Mouse (Mus musculus) hindbrain, embryonic 16.5 days (tissue): ENCODE results near the gene Jakmip3. TPM values are rescaled to one million over a fixed set of nuclear protein-coding genes. Genes with fewer than 3 reads are reported as not detected.

ENCODE experiments used
- ATAC-seq: fragments of 200-750 bp; cut with Nextera tagmentation; 2 replicates; pipeline ENCODE4 v1.8.0; 2017; ENCODE audit warnings: moderate TSS enrichment, moderate library complexity
- H3K27ac ChIP-seq: fragments of 300-500 bp; sonication (generic); 2 replicates; pipeline ENCODE4 v1.5.1; 2014; ENCODE audit warnings: low read depth, mild to moderate bottlenecking, control low read depth, low read length, moderate library complexity
- H3K27me3 ChIP-seq: fragments of 300-500 bp; sonication (generic); replicated peaks from 2 replicates; pipeline ENCODE4 v1.6.1; 2014; ENCODE audit warnings: low read length; ENCODE audit not compliant: control insufficient read depth, insufficient read depth
- H3K36me3 ChIP-seq: fragments of 300-500 bp; sonication (generic); 2 replicates; pipeline ENCODE4 v1.6.1; 2014; ENCODE audit warnings: mild to moderate bottlenecking, low read length, moderate library complexity, mixed read lengths; ENCODE audit not compliant: control insufficient read depth, insufficient read depth
- H3K4me1 ChIP-seq: fragments of 300-500 bp; sonication (generic); 2 replicates; pipeline ENCODE4 v1.6.1; 2014; ENCODE audit warnings: low read depth, low read length; ENCODE audit not compliant: control insufficient read depth, insufficient read depth
- H3K4me2 ChIP-seq: fragments of 300-500 bp; sonication (generic); 2 replicates; pipeline ENCODE4 v1.6.1; 2014; ENCODE audit warnings: mild to moderate bottlenecking, low read length, control low read depth, moderate library complexity
- H3K4me3 ChIP-seq: fragments of 300-500 bp; sonication (generic); 2 replicates; pipeline ENCODE4 v1.5.1; 2014; ENCODE audit warnings: mild to moderate bottlenecking, low read length, control low read depth, moderate library complexity
- H3K9ac ChIP-seq: fragments of 300-500 bp; sonication (generic); 2 replicates; pipeline ENCODE4 v1.6.1; 2014; ENCODE audit warnings: low read depth, mild to moderate bottlenecking, control low read depth, low read length, moderate library complexity
- H3K9me3 ChIP-seq: fragments of 300-500 bp; sonication (generic); 2 replicates; pipeline ENCODE4 v1.6.1; 2014; ENCODE audit warnings: mild to moderate bottlenecking, low read length, moderate library complexity; ENCODE audit not compliant: control insufficient read depth
- WGBS: fragments of 180-500 bp; shearing (Covaris S2); extraction: QIAGEN DNeasy Blood & Tissue Kit; methylation state at CpG from one replicate; pipeline ENCODE4 v1.1.7; 2014; 5-methylcytosine and 5-hydroxymethylcytosine counted together
- polyA plus RNA-seq: library from polyadenylated mRNA; unstranded; fragments of >200 nt; fragmentation: Nextera tagmentation; extraction: Ambion mirVana; gene quantifications from 2 replicates; pipeline ENCODE4 v1.2.1, GENCODE M21; 2015

Gene Jakmip3
- polyA plus RNA-seq, 1 experiment from 2014 or later: 12.5 TPM

DNA sequence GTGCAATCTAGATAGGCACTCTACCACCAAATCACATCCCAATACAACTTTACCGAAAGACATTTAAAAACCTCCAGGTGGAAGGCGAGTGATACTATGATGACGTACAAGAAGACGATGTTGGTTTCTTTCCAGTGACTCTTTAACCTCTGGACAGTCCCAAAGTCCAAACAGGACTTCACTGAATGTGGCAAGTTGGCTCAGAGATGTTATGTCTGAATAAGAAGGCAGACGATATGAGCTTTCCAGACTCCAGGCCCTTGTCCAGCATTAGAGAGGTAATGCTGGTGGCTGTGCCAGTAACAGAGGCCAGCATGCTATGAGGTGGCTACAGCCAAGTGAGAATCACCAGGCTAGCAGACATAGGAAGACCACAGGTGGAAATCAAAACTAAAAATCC lies 23.2 kb downstream of the Jakmip3 start:
- Histone ChIP-seq H3K4me2 (no peak overlapping the region), H3K4me3 (no peak overlapping the region), H3K27me3 (no peaks in the 10 kb centered on the region), H3K36me3 (no peaks in the 10 kb centered on the region), H3K9ac (no peak overlapping the region), H3K4me1 (0 out of 2 replicates have a peak, but pooled peaks cover 4% of the 10 kb centered on the region), H3K9me3 (no peaks in the 10 kb centered on the region), H3K27ac (no peak overlapping the region)
- ATAC-seq: no peak
- 93% methylated on average over 5 of the region's 5 CpGs for WGBS

GRCm38 (mm10) chr7:138968010-138968620 lies 27.6 kb downstream of the Jakmip3 start:
- 57% methylated on average over 13 of the region's 13 CpGs for WGBS
- H3K9me3 ChIP-seq: no peaks in the 10 kb centered on the region
- peak overlapping the region; percentile 52; the same call in 1 of the 2 replicates for H3K27ac ChIP-seq
- 0 out of 2 replicates have a peak, but pooled peaks cover 4% of the 10 kb centered on the region for H3K4me1 ChIP-seq
- H3K4me3 ChIP-seq: no peak overlapping the region
- ATAC-seq: peak; percentile 41
- H3K27me3 ChIP-seq: no peaks in the 10 kb centered on the region
- no peaks in the 10 kb centered on the region for H3K36me3 ChIP-seq
- peak overlapping the region; percentile 0; the same call in 1 of the 2 replicates for H3K4me2 ChIP-seq
- H3K9ac ChIP-seq: 0 out of 2 replicates have a peak overlapping the region, but pooled peaks have one; percentile 4

DNA sequence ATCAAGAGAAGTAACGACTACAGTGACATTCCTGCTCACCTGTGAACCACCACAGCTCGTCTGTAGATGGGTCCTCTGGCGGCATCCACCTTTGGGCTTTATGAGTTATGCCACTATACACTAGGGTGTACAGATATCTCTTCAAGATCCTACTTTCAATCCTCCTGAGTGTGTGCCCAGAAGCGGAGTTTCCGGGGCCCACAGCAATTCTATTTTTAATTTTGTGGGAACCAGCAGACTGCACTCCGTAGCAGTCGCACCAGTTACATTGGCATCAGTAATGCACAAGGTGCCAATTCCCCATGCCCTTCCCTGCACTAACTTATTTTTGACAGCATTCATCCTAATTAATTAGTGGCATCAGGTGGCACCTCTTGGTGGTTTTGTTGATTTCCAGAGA lies 37.0 kb downstream of the Jakmip3 start:
- WGBS: 94% methylated on average over 7 of the region's 7 CpGs
- no peak for ATAC-seq
- Histone ChIP-seq H3K9ac (no peak overlapping the region), H3K27me3 (no peaks in the 10 kb centered on the region), H3K36me3 (no peaks in the 10 kb centered on the region), H3K4me3 (no peak overlapping the region), H3K27ac (no peak overlapping the region), H3K4me1 (no peaks in the 10 kb centered on the region), H3K9me3 (no peaks in the 10 kb centered on the region), H3K4me2 (no peak overlapping the region)

GRCm38 (mm10) chr7:138984576-138984975 lies 44.0 kb downstream of the Jakmip3 start:
- Histone ChIP-seq H3K27me3 (no peaks in the 10 kb centered on the region), H3K36me3 (no peaks in the 10 kb centered on the region), H3K4me1 (no peaks in the 10 kb centered on the region), H3K4me3 (no peak overlapping the region), H3K9ac (no peak overlapping the region), H3K9me3 (no peaks in the 10 kb centered on the region), H3K27ac (no peak overlapping the region), H3K4me2 (no peak overlapping the region)
- no peak for ATAC-seq
- 79% methylated on average over 6 of the region's 6 CpGs for WGBS

DNA sequence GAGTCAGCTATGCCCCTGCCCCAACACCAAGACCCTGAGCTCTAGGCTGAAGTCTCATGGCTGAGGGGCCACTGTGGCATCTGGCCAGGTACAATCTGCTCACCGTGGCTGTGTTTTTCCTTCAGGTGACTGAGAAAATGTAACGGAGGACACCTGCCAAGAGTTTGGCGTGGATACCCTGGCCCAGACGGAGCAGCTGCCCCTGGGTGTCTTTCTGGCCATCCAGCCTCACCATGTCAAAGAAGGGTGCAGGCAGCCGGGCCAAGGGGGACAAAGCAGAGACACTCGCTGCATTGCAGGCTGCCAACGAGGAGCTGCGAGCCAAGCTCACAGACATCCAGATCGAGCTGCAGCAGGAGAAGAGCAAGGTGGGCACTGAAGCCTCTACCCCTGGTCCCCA lies 48.6 kb downstream of the Jakmip3 start:
- H3K9ac ChIP-seq: no peak overlapping the region
- no peaks in the 10 kb centered on the region for H3K9me3 ChIP-seq
- H3K4me1 ChIP-seq: no peaks in the 10 kb centered on the region
- WGBS: 71% methylated on average over 9 of the region's 9 CpGs
- no peak overlapping the region for H3K4me3 ChIP-seq
- H3K27ac ChIP-seq: no peak overlapping the region
- ATAC-seq: no peak
- no peak overlapping the region for H3K4me2 ChIP-seq
- no peaks in the 10 kb centered on the region for H3K27me3 ChIP-seq
- H3K36me3 ChIP-seq: 0 out of 2 replicates have a peak, but pooled peaks cover 5% of the 10 kb centered on the region

DNA sequence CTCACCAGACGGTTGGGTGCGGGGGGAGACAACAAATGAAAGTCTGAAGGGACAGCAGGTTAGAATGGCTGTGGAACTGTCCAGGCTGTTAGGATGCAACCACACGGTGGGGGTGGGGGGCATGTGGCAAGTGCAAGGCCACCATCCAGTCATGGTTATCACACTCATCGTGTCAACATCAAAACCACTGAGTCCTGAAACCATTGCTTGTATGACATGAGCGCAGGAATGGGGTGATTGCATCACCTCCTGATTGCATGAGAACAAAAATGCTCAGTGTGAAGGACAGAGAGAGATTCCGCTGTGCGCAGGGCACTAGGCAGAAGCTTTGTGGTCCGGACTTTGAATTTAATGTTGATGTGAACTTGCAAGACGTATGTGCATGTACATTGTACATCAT lies 62.2 kb downstream of the Jakmip3 start:
- no peak overlapping the region for H3K27ac ChIP-seq
- no peaks in the 10 kb centered on the region; the same call in 1 of the 2 replicates for H3K36me3 ChIP-seq
- 91% methylated on average over 9 of the region's 9 CpGs for WGBS
- no peaks in the 10 kb centered on the region for H3K9me3 ChIP-seq
- H3K4me3 ChIP-seq: no peak overlapping the region
- H3K9ac ChIP-seq: no peak overlapping the region
- no peak for ATAC-seq
- H3K4me1 ChIP-seq: peaks cover 4% of the 10 kb centered on the region; the same call in 1 of the 2 replicates
- no peak overlapping the region for H3K4me2 ChIP-seq
- no peaks in the 10 kb centered on the region for H3K27me3 ChIP-seq

DNA sequence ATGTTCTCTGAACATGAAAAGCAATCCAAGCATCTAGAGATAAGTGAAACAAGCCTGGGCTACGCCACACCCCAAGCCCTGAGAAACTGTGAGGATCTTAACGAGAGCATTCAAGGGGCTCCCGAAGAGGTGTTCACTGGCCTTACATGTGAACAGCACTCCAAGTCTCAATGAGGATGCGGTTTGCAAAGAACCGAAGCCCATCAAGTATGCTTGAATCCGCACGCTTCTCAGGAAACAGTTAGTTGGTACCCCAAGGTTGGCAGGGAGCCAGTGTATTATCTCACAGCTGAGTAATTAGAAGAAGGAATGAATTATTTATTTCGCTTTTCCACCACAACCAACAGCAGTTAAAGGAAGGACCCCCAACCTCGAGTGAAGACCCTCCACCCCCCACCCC lies 62.7 kb downstream of the Jakmip3 start:
- no peak overlapping the region for H3K27ac ChIP-seq
- H3K9me3 ChIP-seq: no peaks in the 10 kb centered on the region
- no peak overlapping the region for H3K4me3 ChIP-seq
- WGBS: 40% methylated on average over 9 of the region's 9 CpGs
- no peak overlapping the region for H3K9ac ChIP-seq
- ATAC-seq: no peak
- peaks cover 4% of the 10 kb centered on the region; the same call in 1 of the 2 replicates for H3K4me1 ChIP-seq
- H3K27me3 ChIP-seq: no peaks in the 10 kb centered on the region
- H3K36me3 ChIP-seq: peaks cover 2% of the 10 kb centered on the region; the same call in 1 of the 2 replicates
- H3K4me2 ChIP-seq: no peak overlapping the region

DNA sequence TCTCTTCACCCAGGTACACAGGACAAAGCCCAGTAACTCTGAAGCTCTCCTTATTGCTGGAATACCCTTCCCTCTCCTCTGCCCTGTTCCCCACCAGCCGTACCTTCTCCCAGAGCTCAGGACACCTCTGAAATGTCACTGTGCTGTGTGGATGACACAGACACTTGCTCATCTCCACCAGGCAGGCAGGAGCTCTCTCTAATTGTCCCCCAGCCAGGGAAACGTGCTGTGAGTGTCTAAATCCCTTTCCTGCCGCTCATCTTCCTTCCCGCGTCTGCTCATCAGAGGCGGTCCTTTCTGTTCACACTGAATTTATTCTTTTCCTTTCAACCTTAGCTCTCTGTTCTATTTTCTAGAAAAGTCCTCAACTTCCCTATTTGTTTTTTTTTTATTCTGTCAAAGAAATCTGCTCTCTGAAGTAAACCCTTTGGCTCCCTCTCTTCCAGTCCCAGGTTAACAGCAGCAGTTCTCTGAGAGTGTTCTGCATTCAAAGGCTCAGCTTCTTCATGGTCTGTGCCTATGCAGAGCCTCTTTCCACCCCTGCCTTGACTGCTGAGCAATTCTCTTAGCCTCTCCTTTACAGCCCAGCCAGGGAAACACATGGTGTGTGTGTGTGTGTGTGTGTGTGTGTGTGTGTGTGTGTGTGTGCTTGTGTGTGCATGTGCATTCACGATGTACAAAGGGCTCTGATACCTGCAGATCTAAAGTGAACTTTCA lies 69.4 kb downstream of the Jakmip3 start:
- Histone ChIP-seq H3K27me3 (no peaks in the 10 kb centered on the region), H3K27ac (no peak overlapping the region), H3K4me2 (no peak overlapping the region), H3K4me1 (no peaks in the 10 kb centered on the region; the same call in 1 of the 2 replicates), H3K4me3 (no peak overlapping the region), H3K36me3 (peaks cover 2% of the 10 kb centered on the region; the same call in 1 of the 2 replicates), H3K9me3 (no peaks in the 10 kb centered on the region), H3K9ac (no peak overlapping the region)
- WGBS: 53% methylated on average over 7 of the region's 7 CpGs
- no peak for ATAC-seq

DNA sequence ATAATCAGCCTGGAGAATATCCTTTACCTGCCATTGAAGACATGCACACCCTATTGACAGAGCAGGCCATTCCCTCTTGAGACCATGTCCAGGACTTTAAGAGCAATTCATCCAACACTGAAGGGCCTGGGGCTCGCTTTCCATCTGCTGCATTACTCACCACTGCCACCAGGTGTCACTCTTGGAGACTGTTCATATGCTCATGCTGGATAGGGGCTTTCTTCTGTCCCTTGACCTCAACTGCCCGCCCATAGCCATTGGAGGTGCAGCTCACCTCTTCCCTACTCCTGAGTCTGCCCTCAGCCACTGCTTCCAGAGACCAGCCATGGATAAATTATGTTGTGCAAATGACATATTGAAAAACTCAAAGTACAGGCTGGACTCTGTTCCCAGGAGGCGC lies 70.5 kb downstream of the Jakmip3 start:
- no peak overlapping the region for H3K9ac ChIP-seq
- H3K4me1 ChIP-seq: no peaks in the 10 kb centered on the region; the same call in 1 of the 2 replicates
- H3K9me3 ChIP-seq: no peaks in the 10 kb centered on the region
- no peak overlapping the region for H3K27ac ChIP-seq
- ATAC-seq: no peak
- H3K36me3 ChIP-seq: peaks cover 2% of the 10 kb centered on the region; the same call in 1 of the 2 replicates
- no peak overlapping the region for H3K4me3 ChIP-seq
- H3K4me2 ChIP-seq: no peak overlapping the region
- 41% methylated on average over 3 of the region's 3 CpGs for WGBS
- no peaks in the 10 kb centered on the region for H3K27me3 ChIP-seq
